Mouse (Mus musculus) limb, embryonic 13.5 days (tissue): ENCODE measurements at regions not wholly inside any gene's neighbourhood (a gene's known extent, or its start where the extent isn't known, plus 50 kb on each side); places are given as distances from the start of the nearest gene placed in this dataset.
A peak's percentile ranks its signal among the peaks of the same experiment; 100 is the strongest.

Experiments used
- ATAC-seq: fragments of 200-750 bp; cut with Nextera tagmentation; 2 replicates; pipeline ENCODE4 v1.8.0; 2017; ENCODE audit warnings: low read depth, moderate number of reproducible peaks, moderate TSS enrichment; ENCODE audit not compliant: low FRiP score
- H3K27ac ChIP-seq: fragments of 300-500 bp; sonication (generic); 2 replicates; pipeline ENCODE4 v1.5.1; 2015; ENCODE audit warnings: inconsistent platforms, mild to moderate bottlenecking, moderate library complexity
- H3K27me3 ChIP-seq: fragments of 300-500 bp; sonication (generic); 2 replicates; pipeline ENCODE4 v1.6.1; 2015; ENCODE audit warnings: mild to moderate bottlenecking, inconsistent platforms
- H3K36me3 ChIP-seq: fragments of 300-500 bp; sonication (generic); 2 replicates; pipeline ENCODE4 v1.6.1; 2015; ENCODE audit warnings: inconsistent platforms, mild to moderate bottlenecking, moderate library complexity
- H3K4me1 ChIP-seq: fragments of 300-500 bp; sonication (generic); 2 replicates; pipeline ENCODE4 v1.6.1; 2015; ENCODE audit warnings: inconsistent platforms
- H3K4me2 ChIP-seq: fragments of 300-500 bp; sonication (generic); replicated peaks from 2 replicates; pipeline ENCODE4 v1.6.1; 2015; ENCODE audit warnings: inconsistent platforms, mild to moderate bottlenecking, moderate library complexity
- H3K4me3 ChIP-seq: fragments of 300-500 bp; sonication (generic); 2 replicates; pipeline ENCODE4 v1.5.1; 2015; ENCODE audit warnings: moderate library complexity, mild to moderate bottlenecking, inconsistent platforms
- H3K9ac ChIP-seq: fragments of 300-500 bp; sonication (generic); 2 replicates; pipeline ENCODE4 v1.6.1; 2015; ENCODE audit warnings: mild to moderate bottlenecking, inconsistent platforms
- H3K9me3 ChIP-seq: fragments of 300-500 bp; sonication (generic); 2 replicates; pipeline ENCODE4 v1.6.1; 2016; ENCODE audit warnings: inconsistent platforms
- WGBS: fragments of 180-500 bp; shearing (Covaris S2); methylation state at CpG from one replicate; pipeline ENCODE4 v1.1.7; 2015; 5-methylcytosine and 5-hydroxymethylcytosine counted together

DNA sequence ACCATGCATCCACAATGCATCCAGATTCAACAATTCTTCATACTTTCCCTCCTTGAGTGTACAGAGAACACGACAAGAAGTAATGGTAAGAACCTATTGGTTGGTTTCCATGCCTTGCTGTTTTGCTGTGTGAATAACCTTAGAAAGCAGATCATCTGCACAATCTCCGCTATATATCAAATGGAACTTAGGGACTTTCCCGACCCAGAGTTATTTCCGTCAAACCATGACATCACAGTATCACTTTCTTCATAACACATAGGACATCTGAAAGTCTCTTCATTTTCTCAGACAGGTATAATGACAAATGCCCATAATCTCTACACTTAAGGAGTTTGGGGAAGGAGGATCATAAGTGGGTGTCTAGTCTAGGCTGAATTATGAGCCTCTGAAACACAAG, 132.3 kb upstream of the Adgrl4 start:
- Histone ChIP-seq H3K27ac (no peak overlapping the region), H3K4me2 (no peak overlapping the region), H3K9ac (no peak overlapping the region), H3K27me3 (no peaks in the 10 kb centered on the region), H3K9me3 (no peaks in the 10 kb centered on the region), H3K4me1 (no peaks in the 10 kb centered on the region), H3K36me3 (no peaks in the 10 kb centered on the region), H3K4me3 (no peak overlapping the region)
- 89% methylated on average over 4 of the region's 4 CpGs for WGBS
- no peak for ATAC-seq

DNA sequence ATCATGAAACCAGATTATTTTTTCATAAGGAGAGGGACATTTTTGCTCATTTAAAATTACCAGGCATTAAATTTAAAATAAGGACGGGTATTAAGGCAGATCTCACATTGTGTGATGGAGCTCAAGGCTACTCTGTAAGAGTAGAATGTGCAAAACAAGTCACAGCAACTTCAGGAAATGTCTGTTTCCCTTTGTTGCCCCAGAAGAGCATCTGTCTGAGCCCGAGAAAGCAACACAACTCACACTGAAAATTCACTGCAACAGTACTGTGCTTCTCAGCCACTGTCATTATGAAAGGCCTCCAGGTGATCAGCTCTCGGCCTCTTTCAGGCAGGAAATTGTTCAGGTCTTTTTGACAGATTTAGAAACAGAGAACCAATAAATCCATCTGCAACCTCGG, 129.7 kb upstream of the Adgrl4 start:
- Histone ChIP-seq H3K9ac (no peak overlapping the region), H3K4me1 (no peaks in the 10 kb centered on the region), H3K27me3 (no peaks in the 10 kb centered on the region), H3K4me2 (no peak overlapping the region), H3K27ac (no peak overlapping the region), H3K4me3 (no peak overlapping the region), H3K36me3 (no peaks in the 10 kb centered on the region), H3K9me3 (no peaks in the 10 kb centered on the region)
- no peak for ATAC-seq
- 53% methylated on average over 4 of the region's 4 CpGs for WGBS

DNA sequence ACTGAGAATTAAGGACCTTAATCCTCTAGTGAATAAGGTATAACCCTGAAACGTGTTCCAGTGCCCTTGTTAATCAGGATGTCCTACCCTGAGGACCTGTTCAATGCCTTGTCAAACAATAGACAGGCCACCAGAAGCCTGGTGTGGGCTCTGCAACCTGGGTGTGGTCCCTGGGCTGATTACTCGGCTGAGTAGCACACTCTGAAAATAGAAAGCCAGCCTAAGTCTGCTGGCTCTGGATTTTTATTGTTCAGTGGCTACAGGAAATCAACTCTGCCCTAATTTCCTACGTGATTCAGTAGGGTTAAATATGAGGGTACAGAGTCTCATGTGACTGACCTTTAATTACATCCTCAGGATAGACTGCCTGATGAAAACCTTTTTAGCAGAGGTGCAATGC, 113.9 kb upstream of the Adgrl4 start:
- Histone ChIP-seq H3K4me2 (no peak overlapping the region), H3K9ac (no peak overlapping the region), H3K4me1 (0 out of 2 replicates have a peak, but pooled peaks cover 4% of the 10 kb centered on the region), H3K9me3 (no peaks in the 10 kb centered on the region), H3K36me3 (no peaks in the 10 kb centered on the region), H3K27me3 (no peaks in the 10 kb centered on the region), H3K27ac (no peak overlapping the region), H3K4me3 (no peak overlapping the region)
- WGBS, result 13% methylated on average over 3 of the region's 3 CpGs
- no peak for ATAC-seq

DNA sequence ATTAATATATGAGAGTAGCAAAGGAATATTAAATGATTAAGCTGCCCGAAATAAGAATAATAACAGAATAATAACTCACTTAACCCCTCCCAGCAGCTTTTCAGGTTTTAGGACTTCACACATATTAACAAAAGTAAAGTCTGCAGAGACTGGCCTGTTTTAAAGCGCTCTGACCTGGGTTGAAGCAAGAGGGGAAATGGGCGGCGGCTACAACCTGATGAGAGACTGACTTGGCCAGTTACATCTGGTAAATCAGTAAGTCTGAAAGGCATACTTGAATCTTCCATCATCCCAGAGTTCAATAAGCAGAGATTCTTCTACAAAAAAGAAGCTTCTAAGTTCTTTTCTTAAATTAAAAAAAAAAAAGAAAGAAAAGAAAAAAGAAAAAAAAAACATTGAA, 107.9 kb upstream of the Adgrl4 start:
- no peaks in the 10 kb centered on the region for H3K36me3 ChIP-seq
- no peak overlapping the region for H3K4me2 ChIP-seq
- no peak overlapping the region for H3K9ac ChIP-seq
- H3K27ac ChIP-seq, result no peak overlapping the region
- H3K4me1 ChIP-seq, result peaks cover 29% of the 10 kb centered on the region
- H3K4me3 ChIP-seq, result no peak overlapping the region
- WGBS, result 76% methylated on average over 4 of the region's 4 CpGs
- ATAC-seq, result no peak
- no peaks in the 10 kb centered on the region for H3K27me3 ChIP-seq
- no peaks in the 10 kb centered on the region for H3K9me3 ChIP-seq

DNA sequence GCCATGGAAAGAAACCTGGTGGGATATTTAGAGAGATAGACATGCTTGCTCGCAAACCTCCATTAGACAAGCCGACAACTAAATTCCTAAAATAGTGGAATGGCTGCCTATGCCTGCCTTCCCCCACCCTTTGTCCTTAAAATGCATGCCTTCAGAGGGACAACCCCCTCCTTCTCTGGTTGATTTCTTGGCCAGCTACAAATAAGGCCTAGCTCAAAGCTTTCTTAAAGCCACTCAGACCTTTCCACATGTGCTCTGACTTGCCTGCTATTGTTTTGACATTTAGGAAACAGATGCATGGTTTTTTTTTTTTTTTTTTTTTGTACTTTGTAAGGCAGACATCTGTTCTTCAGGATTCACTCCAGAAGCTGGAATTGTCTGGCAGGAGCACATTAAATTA, 105.8 kb upstream of the Adgrl4 start:
- WGBS, result 34% methylated on average over 2 of the region's 2 CpGs
- Histone ChIP-seq H3K9ac (no peak overlapping the region), H3K4me1 (peaks cover 29% of the 10 kb centered on the region), H3K27me3 (no peaks in the 10 kb centered on the region), H3K36me3 (no peaks in the 10 kb centered on the region), H3K4me2 (no peak overlapping the region), H3K9me3 (no peaks in the 10 kb centered on the region), H3K27ac (no peak overlapping the region), H3K4me3 (no peak overlapping the region)
- ATAC-seq, result no peak

DNA sequence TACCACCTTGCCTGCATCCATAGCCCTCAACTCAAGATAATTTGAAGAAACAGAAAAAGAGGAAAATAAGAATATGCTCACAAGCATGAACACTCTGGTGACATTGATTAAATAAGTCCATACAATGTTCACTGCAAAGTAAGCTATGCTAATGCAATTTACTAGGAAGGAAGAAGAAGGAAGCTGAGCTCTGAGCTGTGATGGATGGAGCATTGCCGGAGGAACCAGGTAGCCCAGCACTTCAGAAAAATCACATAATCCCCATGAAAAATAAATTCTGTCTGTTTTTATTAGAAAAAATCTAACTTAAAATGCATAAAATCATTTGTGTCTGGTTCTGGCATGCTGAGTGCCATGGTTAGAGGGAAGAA, 105.4 kb upstream of the Adgrl4 start:
- WGBS, result 35% methylated on average over 1 of the region's 1 CpGs
- H3K4me2 ChIP-seq, result no peak overlapping the region
- H3K9ac ChIP-seq, result no peak overlapping the region

DNA sequence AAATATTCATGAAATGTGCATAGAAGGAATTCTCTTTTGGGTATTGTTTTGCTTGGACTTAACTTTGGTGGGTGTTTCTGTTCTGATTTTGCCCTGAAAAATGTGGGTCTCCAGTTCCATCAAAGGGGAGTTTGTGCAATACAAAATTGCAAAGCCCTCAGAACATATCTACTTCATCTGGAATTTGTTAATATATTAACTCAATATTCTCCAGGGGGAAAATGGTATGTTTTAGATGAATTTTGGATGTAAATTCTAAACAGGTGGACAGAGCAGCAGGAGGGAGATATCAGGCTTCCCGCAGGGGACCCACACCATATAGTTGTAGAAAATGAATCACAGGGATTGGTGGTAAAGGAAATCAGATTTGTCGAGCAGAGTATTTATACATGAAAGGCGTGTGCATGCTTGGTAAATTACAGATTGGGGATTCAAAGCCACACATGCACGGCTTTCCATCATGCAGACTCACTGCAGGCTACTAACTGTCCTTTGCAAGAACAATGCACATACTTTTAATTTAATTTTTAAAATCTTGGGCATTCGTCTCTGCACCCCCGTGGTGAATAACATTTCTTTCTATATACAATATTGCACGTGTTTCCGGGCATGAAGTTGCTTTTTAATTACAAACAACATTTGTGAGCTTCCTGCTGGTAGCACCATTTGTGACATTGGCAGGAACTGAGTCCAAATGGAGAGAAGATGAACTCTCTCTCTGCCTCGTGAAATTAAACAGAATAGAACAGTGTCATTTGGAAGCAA, 104.8 kb upstream of the Adgrl4 start:
- Histone ChIP-seq H3K4me2 (0 out of 2 replicates have a peak overlapping the region, but pooled peaks have one; percentile 7), H3K27me3 (no peaks in the 10 kb centered on the region), H3K4me3 (no peak overlapping the region), H3K36me3 (no peaks in the 10 kb centered on the region), H3K27ac (no peak overlapping the region), H3K9me3 (no peaks in the 10 kb centered on the region), H3K4me1 (peaks cover 29% of the 10 kb centered on the region), H3K9ac (no peak overlapping the region)
- peak; percentile 66 for ATAC-seq
- WGBS, result 44% methylated on average over 9 of the region's 9 CpGs

More for the DNA sequence above, 105.4 kb upstream of the Adgrl4 start:
- ATAC-seq, result 0 out of 2 replicates have a peak, but pooled peaks have one; percentile 15
- H3K4me1 ChIP-seq, result peaks cover 29% of the 10 kb centered on the region
- no peaks in the 10 kb centered on the region for H3K36me3 ChIP-seq
- no peaks in the 10 kb centered on the region for H3K27me3 ChIP-seq
- no peak overlapping the region for H3K4me3 ChIP-seq
- no peaks in the 10 kb centered on the region for H3K9me3 ChIP-seq
- no peak overlapping the region for H3K27ac ChIP-seq

DNA sequence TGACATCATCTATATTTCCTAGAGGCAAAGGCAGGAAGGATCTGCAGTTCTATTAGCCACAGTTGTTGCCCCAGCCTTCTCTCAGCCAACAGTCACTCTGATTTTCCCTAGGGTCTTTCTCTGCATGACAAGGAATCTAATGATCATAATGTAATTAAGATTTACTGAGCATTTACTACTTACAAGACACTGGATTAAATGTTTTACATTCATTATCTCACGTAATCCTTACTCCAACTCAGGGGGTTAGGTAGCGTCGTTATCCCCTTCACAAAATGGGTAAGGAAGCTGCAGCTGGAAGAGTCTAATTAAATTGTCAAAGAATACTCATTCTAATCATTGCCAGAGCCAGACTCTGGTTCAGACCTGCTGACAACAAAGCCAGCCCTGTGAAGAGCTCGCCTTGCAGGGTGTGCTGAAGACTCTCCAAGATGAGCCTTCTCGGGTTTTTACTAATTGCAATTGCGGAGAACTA, 103.8 kb upstream of the Adgrl4 start:
- no peak overlapping the region for H3K27ac ChIP-seq
- 16% methylated on average over 6 of the region's 6 CpGs for WGBS
- no peaks in the 10 kb centered on the region for H3K9me3 ChIP-seq
- no peak overlapping the region for H3K4me3 ChIP-seq
- no peak overlapping the region for H3K4me2 ChIP-seq
- H3K27me3 ChIP-seq, result no peaks in the 10 kb centered on the region
- no peak; the same call in 1 of the 2 replicates for ATAC-seq
- H3K36me3 ChIP-seq, result no peaks in the 10 kb centered on the region
- peaks cover 29% of the 10 kb centered on the region for H3K4me1 ChIP-seq
- no peak overlapping the region for H3K9ac ChIP-seq

DNA sequence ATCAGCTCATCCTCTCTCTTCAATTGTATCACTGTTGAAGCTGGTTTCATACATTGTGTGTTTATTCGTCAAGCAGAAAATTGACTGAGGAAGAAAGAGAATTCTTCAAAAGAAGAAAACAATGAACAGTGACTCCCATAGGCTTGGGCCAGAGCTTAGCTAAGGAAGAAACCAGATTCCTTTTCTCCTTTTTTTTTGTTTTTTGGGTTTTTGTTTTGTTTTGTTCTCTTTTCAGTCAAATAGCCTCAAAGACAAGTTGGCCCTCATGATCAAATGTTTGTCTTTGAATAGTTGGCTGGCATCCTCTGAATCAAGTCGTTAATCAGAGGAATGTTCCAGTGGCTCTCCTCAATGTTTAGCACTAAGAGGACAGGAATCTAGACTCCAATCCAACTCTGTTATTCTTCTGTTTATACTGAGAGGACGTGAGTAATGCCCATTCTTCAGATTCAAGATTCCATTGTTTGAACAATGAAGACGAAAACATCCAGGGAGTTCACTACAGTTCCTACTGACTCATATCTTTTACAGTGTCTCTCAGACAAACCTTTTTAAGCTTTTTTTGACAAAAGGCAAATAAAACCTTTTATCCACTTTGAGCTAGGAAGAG, 86.1 kb upstream of the Adgrl4 start:
- no peak for ATAC-seq
- Histone ChIP-seq H3K9ac (no peak overlapping the region), H3K4me2 (no peak overlapping the region), H3K36me3 (no peaks in the 10 kb centered on the region), H3K4me3 (no peak overlapping the region), H3K27me3 (no peaks in the 10 kb centered on the region), H3K4me1 (no peaks in the 10 kb centered on the region), H3K9me3 (no peaks in the 10 kb centered on the region), H3K27ac (no peak overlapping the region)
- 83% methylated on average over 4 of the region's 4 CpGs for WGBS

DNA sequence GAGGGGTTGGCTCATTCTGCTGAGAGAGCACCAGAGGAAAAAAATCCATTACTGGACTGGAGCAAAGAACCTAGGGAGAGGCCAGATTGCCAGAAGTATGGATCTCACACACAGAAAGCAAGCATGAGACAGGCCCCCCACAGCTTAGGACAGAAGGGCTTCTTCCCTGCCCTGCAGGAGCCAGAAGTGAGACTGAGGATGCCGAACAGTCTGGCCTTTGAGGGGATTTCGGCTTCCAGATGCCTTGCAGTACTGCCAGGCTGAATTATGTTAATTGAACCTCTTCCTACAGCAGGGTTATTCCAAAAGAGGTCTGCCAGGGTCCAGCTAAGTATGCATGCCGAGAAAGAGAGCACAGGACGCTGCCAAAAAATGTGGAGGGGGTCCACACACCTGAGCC, 71.4 kb upstream of the Adgrl4 start:
- no peak overlapping the region for H3K27ac ChIP-seq
- WGBS, result 52% methylated on average over 4 of the region's 4 CpGs
- H3K4me1 ChIP-seq, result no peaks in the 10 kb centered on the region
- no peaks in the 10 kb centered on the region for H3K36me3 ChIP-seq
- no peak for ATAC-seq
- no peak overlapping the region for H3K4me2 ChIP-seq
- no peak overlapping the region for H3K4me3 ChIP-seq
- no peak overlapping the region for H3K9ac ChIP-seq
- no peaks in the 10 kb centered on the region for H3K9me3 ChIP-seq
- H3K27me3 ChIP-seq, result no peaks in the 10 kb centered on the region

DNA sequence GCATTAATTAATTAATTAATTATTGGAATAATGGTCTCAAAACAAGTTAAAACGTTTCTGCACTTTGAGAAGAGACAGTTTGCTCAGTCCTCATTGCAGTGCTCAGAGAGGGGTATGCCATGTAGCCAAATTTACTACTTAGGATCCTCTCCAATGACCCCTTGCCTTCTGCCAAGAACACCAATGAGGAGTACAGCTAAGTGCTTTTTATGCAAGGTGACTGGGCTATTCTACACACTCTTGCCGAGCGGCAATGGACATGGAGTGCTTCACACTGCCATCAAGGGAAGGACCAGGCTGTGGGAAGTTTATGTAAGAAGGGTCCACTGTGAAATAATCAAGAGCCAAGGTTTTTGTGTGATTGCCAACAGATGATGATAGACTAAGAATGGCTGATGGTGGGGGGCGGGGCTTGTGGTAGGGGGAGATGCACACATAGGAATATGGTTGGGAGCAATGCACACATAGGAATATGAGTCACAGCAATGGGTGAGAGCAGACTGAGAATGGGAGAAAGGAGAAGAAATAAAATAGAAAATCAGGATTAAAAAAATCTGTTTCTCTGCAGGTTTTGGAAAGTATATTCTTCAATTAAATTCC, 70.9 kb upstream of the Adgrl4 start:
- Histone ChIP-seq H3K4me2 (no peak overlapping the region), H3K4me1 (no peaks in the 10 kb centered on the region), H3K27ac (no peak overlapping the region), H3K27me3 (no peaks in the 10 kb centered on the region), H3K4me3 (no peak overlapping the region), H3K36me3 (no peaks in the 10 kb centered on the region), H3K9ac (no peak overlapping the region), H3K9me3 (no peaks in the 10 kb centered on the region)
- no peak for ATAC-seq
- 83% methylated on average over 4 of the region's 4 CpGs for WGBS

DNA sequence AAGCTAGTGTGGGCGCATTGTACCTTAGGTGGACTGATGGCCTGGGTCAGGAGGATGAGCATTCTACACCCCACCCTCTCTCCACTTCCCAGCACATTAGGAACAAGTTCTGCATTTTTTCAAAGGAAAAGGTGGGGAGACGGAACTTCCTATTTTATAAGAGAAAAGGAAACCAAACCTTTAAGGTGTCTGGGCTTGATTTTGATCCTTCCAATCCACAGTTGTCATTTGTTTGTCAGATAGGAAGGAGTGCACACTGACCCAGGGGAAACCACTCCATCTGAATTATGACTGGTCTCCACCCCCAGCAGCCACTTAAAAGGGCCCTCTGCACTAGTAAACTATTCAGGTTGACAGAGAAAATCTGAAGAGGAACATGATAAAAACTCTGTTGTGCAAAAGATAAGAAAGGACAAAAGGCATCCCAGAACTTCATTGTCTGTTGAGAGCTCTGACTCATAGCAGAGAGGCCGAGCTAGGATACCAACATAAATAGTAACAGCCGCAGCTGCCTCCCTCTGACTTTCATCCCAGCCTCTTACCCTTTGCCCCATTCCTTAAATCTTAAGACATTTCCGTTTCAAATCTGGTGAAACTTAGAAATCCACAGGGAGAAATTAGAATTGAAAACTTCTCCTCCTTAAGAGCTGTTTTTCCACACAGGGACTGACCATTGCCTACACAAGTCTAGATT, 54.2 kb upstream of the Adgrl4 start:
- H3K4me1 ChIP-seq, result peaks cover 4% of the 10 kb centered on the region; the same call in 1 of the 2 replicates
- 74% methylated on average over 5 of the region's 5 CpGs for WGBS
- no peaks in the 10 kb centered on the region for H3K9me3 ChIP-seq
- no peaks in the 10 kb centered on the region for H3K36me3 ChIP-seq
- no peak overlapping the region for H3K4me2 ChIP-seq
- H3K27me3 ChIP-seq, result peaks cover 7% of the 10 kb centered on the region
- no peak overlapping the region for H3K4me3 ChIP-seq
- no peak overlapping the region for H3K27ac ChIP-seq
- no peak overlapping the region for H3K9ac ChIP-seq
- no peak for ATAC-seq
